ENCODE assay signal across 19 mouse cellular contexts in genomic region chr13:32294416-32295195, GRCm38 (mm10). TPM values are rescaled to one million over a fixed set of nuclear protein-coding genes. Genes with fewer than 3 reads are reported as not detected.
DNase-seq lines count a peak whose midpoint lies in the region; ATAC-seq and TF ChIP-seq lines count a peak whose summit lies in the region.
"Had no signal": no experiment of that assay in that cellular context is flagged by ENCODE, and none has a peak within 500 bp of the region (broad histone marks: within the 10 kb centered on the region; RNA-seq: fewer than 3 reads in every experiment).

No protein-coding gene starts in this region.

- no peaks in the 10 kb centered on the region for H3K27me3 ChIP-seq in midbrain, embryonic 14.5 days (ENCODE audit: control insufficient read depth, insufficient read depth, low read length)
- no peaks in the 10 kb centered on the region for H3K27me3 ChIP-seq in midbrain, embryonic 11.5 days (ENCODE audit: control insufficient read depth, insufficient read depth, low read length)
- no peaks in the 10 kb centered on the region for H3K27me3 ChIP-seq in intestine, postnatal 0 days (replicated peaks; ENCODE audit: control insufficient read depth, insufficient read depth, low read length)
- H3K27me3 ChIP-seq: CH12.LX; embryonic facial prominence, embryonic 15.5 days; forebrain, embryonic 12.5 days; heart, embryonic 12.5 days; intestine, embryonic 15.5 days had no signal

- WGBS in midbrain, embryonic 14.5 days: 65% methylated on average over 3 of the region's 3 CpGs
- 76% methylated on average over 3 of the region's 3 CpGs for WGBS in midbrain, embryonic 11.5 days
- 71% methylated on average over 3 of the region's 3 CpGs for WGBS in intestine, postnatal 0 days

- peak; percentile 21 for DNase-seq in midbrain, embryonic 14.5 days
- DNase-seq in midbrain, embryonic 11.5 days (ENCODE audit: low spot score, missing footprints): no peak
- DNase-seq in 3134 (ENCODE audit: extremely low read depth, insufficient read length, low spot score) (peak; percentile 42), 3T3-L1 (ENCODE audit: low read depth, low spot score) (peak; percentile 90)
- peak; percentile 36 for DNase-seq in brain, embryonic 14.5 days (ENCODE audit: low read depth)
- no peak for DNase-seq in kidney, postnatal 14 days
- DNase-seq: cerebellum, adult 11-12 months; cerebellum, adult 9-11 months; cerebellum, postnatal 36 days; gastrocnemius, postnatal 14 days had no signal

- no peaks in the 10 kb centered on the region for H3K36me3 ChIP-seq in midbrain, embryonic 14.5 days (ENCODE audit: control insufficient read depth, insufficient read depth, low read length)
- no peaks in the 10 kb centered on the region for H3K36me3 ChIP-seq in midbrain, embryonic 11.5 days (ENCODE audit: control insufficient read depth, insufficient read depth, low read length)
- H3K36me3 ChIP-seq in intestine, postnatal 0 days (ENCODE audit: control insufficient read depth, insufficient read depth): no peaks in the 10 kb centered on the region
- H3K36me3 ChIP-seq: embryonic facial prominence, embryonic 15.5 days; forebrain, embryonic 12.5 days; heart, embryonic 12.5 days; hindbrain, embryonic 10.5 days; intestine, embryonic 15.5 days had no signal

- no peak for ATAC-seq in midbrain, embryonic 14.5 days (ENCODE audit: low FRiP score, low TSS enrichment)
- ATAC-seq in midbrain, embryonic 11.5 days (ENCODE audit: low FRiP score): no peak
- ATAC-seq in intestine, postnatal 0 days: no peak
- ATAC-seq: forebrain, embryonic 16.5 days; intestine, embryonic 15.5 days had no signal

- TF ChIP-seq CTCF in brain, embryonic 14.5 days (IDR thresholded peaks at IDR 0.05; ENCODE audit: borderline replicate concordance, extremely low read depth, insufficient read depth, insufficient read length): no peak
- TF ChIP-seq CTCF in intestine, postnatal 0 days (IDR thresholded peaks at IDR 0.05; ENCODE audit: low read depth): no peak

- TF ChIP-seq POLR2A in brain, embryonic 14.5 days (IDR thresholded peaks at IDR 0.05; ENCODE audit: borderline replicate concordance, extremely low read depth, insufficient read depth, insufficient read length, poor library complexity, severe bottlenecking): no peak

- no peak overlapping the region for H3K4me3 ChIP-seq in midbrain, embryonic 14.5 days (replicated peaks; ENCODE audit: low read depth, low read length)
- no peak overlapping the region for H3K4me3 ChIP-seq in midbrain, embryonic 11.5 days (ENCODE audit: low read depth, low read length)
- no peak overlapping the region for H3K4me3 ChIP-seq in intestine, postnatal 0 days (ENCODE audit: low read depth, low read length)
- H3K4me3 ChIP-seq: embryonic facial prominence, embryonic 15.5 days; forebrain, embryonic 12.5 days; heart, embryonic 12.5 days; hindbrain, embryonic 10.5 days; intestine, embryonic 15.5 days had no signal

- H3K9me3 ChIP-seq in midbrain, embryonic 14.5 days (ENCODE audit: control insufficient read depth, low read length): no peaks in the 10 kb centered on the region
- no peaks in the 10 kb centered on the region for H3K9me3 ChIP-seq in midbrain, embryonic 11.5 days (ENCODE audit: control insufficient read depth, low read length)
- H3K9me3 ChIP-seq in intestine, postnatal 0 days (ENCODE audit: control insufficient read depth): no peaks in the 10 kb centered on the region
- H3K9me3 ChIP-seq: embryonic facial prominence, embryonic 15.5 days; forebrain, embryonic 12.5 days; heart, embryonic 12.5 days; hindbrain, embryonic 10.5 days; intestine, embryonic 15.5 days had no signal

- no peak overlapping the region for H3K4me2 ChIP-seq in midbrain, embryonic 14.5 days (ENCODE audit: low read length)
- H3K4me2 ChIP-seq in midbrain, embryonic 11.5 days: no peak overlapping the region
- no peak overlapping the region for H3K4me2 ChIP-seq in intestine, postnatal 0 days (replicated peaks; ENCODE audit: low read depth)
- H3K4me2 ChIP-seq: embryonic facial prominence, embryonic 15.5 days; forebrain, embryonic 12.5 days; heart, embryonic 12.5 days; hindbrain, embryonic 14.5 days; intestine, embryonic 15.5 days had no signal

- no peak overlapping the region for H3K9ac ChIP-seq in midbrain, embryonic 14.5 days (replicated peaks; ENCODE audit: low read length)
- H3K9ac ChIP-seq in midbrain, embryonic 11.5 days (ENCODE audit: low read length): no peak overlapping the region
- H3K9ac ChIP-seq in intestine, postnatal 0 days (ENCODE audit: low read depth, low read length): no peak overlapping the region
- H3K9ac ChIP-seq: embryonic facial prominence, embryonic 15.5 days; forebrain, embryonic 12.5 days; heart, embryonic 12.5 days; hindbrain, embryonic 14.5 days; intestine, embryonic 15.5 days had no signal

- H3K27ac ChIP-seq in midbrain, embryonic 14.5 days (replicated peaks; ENCODE audit: low read depth, low read length): no peak overlapping the region
- no peak overlapping the region for H3K27ac ChIP-seq in midbrain, embryonic 11.5 days (ENCODE audit: low read depth, low read length)
- no peak overlapping the region for H3K27ac ChIP-seq in intestine, postnatal 0 days (ENCODE audit: low read depth, low read length)
- H3K27ac ChIP-seq: embryonic facial prominence, embryonic 15.5 days; forebrain, embryonic 12.5 days; hindbrain, embryonic 10.5 days; hindbrain, embryonic 14.5 days; intestine, embryonic 15.5 days had no signal

- H3K4me1 ChIP-seq in midbrain, embryonic 14.5 days (ENCODE audit: control insufficient read depth, insufficient read depth, low read length): no peaks in the 10 kb centered on the region
- H3K4me1 ChIP-seq in midbrain, embryonic 11.5 days (ENCODE audit: control insufficient read depth, insufficient read depth, low read length): no peaks in the 10 kb centered on the region
- no peaks in the 10 kb centered on the region for H3K4me1 ChIP-seq in intestine, postnatal 0 days (replicated peaks; ENCODE audit: control insufficient read depth, insufficient read depth, low read length)
- H3K4me1 ChIP-seq: embryonic facial prominence, embryonic 15.5 days; forebrain, embryonic 12.5 days; hindbrain, embryonic 10.5 days; intestine, embryonic 15.5 days had no signal

RNA-seq across cellular contexts. Expression of gene Gmds, which starts 43.9 kb away (rescaled TPM):
- polyA plus RNA-seq in midbrain, embryonic 14.5 days (2014; fragmentation: Nextera tagmentation; extraction: Ambion mirVana): 29.5 and 32.6 TPM in 2 replicates
- 31.6 and 35.8 TPM in 2 replicates for polyA plus RNA-seq in midbrain, embryonic 11.5 days (2014; fragmentation: Nextera tagmentation; extraction: Ambion mirVana)
- polyA plus RNA-seq in brain, embryonic 14.5 days (2012; rRNA removed): 19.8 and 21.1 TPM in 2 replicates
- polyA plus RNA-seq in intestine, postnatal 0 days (2015; fragmentation: Nextera tagmentation; extraction: Ambion mirVana): 105 and 126 TPM in 2 replicates

Comparison
In these comparisons a context has a peak if more than half of its experiments do, and no peak if none do; other contexts are left out.
1. DNase-seq: peak in midbrain, embryonic 14.5 days (single experiment), 3134 (single experiment), 3T3-L1 (single experiment) and brain, embryonic 14.5 days (single experiment); none in midbrain, embryonic 11.5 days (single experiment) and kidney, postnatal 14 days (single experiment).